Mouse (Mus musculus) left cerebral cortex, postnatal 36 days (tissue): ENCODE results near the gene Pmch. TPM values are rescaled to one million over a fixed set of nuclear protein-coding genes. Genes with fewer than 3 reads are reported as not detected.

Source experiments
- DNase-seq, 2 experiments: peaks; one replicate each; pipeline ENCODE4 v3.0.0; 2021 to 2022; ENCODE audit warnings: low spot score in 2 of 2, mixed read lengths in 1 of 2
- intact Hi-C: fragments of 180-260 bp; cut with DNase I; formaldehyde crosslinking; loops from one replicate; pipeline ENCODE4 v1.15.1; 2025
- total RNA-seq, 2 experiments: library from RNA; stranded (reverse); gene quantifications; 2 replicates each; pipeline ENCODE4 v1.2.3; 2021

The Pmch gene
- 1 to 10 TPM in 1 of 2 experiments, not detected in 1; 1.3 TPM for total RNA-seq

DNA sequence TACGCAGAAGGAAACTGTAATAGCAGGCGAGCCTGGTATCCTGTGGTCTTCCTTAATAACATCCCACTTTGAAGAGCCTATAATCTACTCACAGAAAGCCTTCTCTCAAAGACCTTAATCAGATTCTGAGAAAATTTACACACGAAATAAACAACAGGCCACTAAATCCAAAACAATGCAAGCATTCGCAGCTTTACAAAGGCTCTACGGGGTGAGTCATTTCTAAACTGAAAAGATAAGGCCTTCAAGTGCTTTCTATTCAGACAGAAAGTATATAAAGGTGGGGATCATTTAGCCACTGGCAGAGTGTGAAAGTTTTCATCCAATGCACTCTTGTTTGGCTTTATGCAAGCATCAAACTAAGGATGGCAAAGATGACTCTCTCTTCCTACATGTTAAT is at the start of gene Pmch:
Gene Pmch (plus strand): TSS at position 301 of the 400 bp plus-strand sequence.
- intact Hi-C loops: no loop called here
- no peak for DNase-seq

DNA sequence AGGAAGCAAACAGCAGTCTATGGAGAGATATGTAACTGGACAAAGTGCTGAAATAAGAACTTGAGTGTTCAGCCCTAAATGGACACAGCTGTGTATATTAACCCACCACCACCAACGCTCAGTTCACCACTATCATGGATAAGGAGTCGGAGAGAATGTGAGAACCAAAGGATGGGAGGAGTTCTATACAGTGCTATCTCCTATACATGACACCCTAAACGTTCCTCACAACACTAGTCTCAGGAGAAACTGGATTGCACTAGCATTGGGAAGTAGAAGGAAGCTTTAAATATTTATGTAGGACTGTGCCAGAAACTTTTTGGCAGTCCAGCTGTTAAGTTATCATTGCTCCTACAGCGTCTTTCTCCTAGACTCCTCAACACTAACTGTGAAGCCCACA is 46.6 kb upstream of the Pmch start:
- DNase-seq: no peak
- intact Hi-C loops: no loop called here

GRCm38 (mm10) chr10:88046098-88046771 is 44.6 kb upstream of the Pmch start:
- intact Hi-C loops: no loop called here
- no peak for DNase-seq

DNA sequence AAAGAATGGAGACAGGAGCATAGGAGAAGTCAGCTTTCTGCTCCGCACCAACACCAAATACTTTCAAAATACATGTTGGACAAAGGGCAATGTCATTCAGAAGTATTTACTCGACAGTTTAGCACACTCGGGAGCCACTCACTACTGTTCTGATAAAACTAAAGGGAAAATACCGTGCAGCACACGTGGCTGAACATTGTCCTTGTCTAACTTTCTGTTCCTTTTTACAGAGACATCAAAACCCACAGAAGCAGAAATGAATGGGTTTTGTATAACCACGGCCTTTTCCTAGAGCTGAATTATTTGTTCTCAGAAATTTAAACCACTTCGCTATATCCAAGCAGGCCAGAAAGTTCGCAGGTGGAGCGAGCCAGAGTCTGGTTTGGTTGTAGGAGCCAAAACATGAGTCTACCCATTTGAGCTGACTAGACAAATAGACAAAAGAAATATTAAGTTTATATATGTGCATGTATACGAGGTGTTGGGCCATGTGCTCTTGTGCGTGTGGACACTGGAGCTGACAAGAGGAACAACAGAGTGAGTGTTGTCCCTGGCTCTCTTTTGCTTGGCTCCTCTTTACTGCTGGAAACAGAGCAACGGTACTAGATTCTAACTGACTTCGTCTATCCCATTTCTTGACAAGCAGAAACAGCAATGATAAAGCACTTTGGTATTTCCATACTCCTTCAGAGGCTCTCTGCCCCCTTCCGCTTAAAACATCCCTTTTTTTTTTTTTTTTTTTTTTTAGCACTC is 36.5 kb upstream of the Pmch start:
- intact Hi-C loops: no loop called here
- DNase-seq: no peak

DNA sequence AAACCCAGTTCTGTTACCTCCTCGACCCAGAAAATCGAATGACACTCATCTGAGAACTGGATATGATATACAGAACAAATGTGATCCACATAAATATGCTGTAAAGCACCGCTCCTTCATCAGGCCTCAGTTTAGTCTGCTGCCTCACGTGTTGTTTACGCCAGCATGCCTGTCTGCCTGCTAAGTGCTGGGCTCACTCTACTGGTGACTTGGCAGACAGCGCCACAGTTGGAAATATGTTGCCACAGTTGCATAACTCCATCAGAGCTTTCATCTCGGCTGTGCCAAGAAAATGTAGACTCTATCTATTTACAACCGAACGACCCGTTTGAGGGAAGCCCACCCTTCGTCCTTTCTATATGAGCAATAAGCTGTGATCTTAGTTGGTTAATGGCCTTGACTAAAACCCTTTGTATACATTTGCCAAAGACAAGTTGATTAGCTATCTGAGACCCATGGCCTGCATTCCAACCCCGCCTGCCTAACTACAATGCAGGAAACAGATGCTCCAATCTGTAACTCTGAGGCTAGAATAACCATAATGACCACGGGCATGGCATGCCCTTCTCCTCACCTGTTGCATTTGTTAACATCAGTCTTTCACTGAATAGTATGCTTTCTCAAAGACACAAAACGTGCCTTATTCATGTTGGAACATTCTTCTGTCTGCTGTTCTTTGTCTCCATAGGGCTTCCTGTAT is 33.8 kb upstream of the Pmch start:
- intact Hi-C loops: no loop called here
- peak; percentile 9 to 18 for DNase-seq

- no peak for DNase-seq
- intact Hi-C loops: no loop called here
Observed at GRCm38 (mm10) chr10:88063436-88063835, 27.4 kb upstream of the Pmch start.

GRCm38 (mm10) chr10:88064872-88065271 is 26.0 kb upstream of the Pmch start:
- DNase-seq: no peak
- intact Hi-C loops: no loop called here

GRCm38 (mm10) chr10:88067377-88067776 is 23.5 kb upstream of the Pmch start:
- DNase-seq: no peak
- intact Hi-C loops: no loop called here

- no peak for DNase-seq
- intact Hi-C loops: no loop called here
Observed at GRCm38 (mm10) chr10:88106169-88106568, 15.3 kb downstream of the Pmch start.

GRCm38 (mm10) chr10:88113290-88113689 is 22.4 kb downstream of the Pmch start:
- intact Hi-C loops: loop anchor here (10.0 kb wide), 2 partner anchors 258 to 458 kb away; partner anchors contain the start of gene Igf1
- DNase-seq: no peak

GRCm38 (mm10) chr10:88119721-88120120 is 28.8 kb downstream of the Pmch start:
- DNase-seq: no peak
- intact Hi-C loops: loop anchor here (10.0 kb wide), 2 partner anchors 265 to 465 kb away; partner anchors contain the start of gene Igf1

- intact Hi-C loops: no loop called here
- DNase-seq: no peak
Observed at GRCm38 (mm10) chr10:88135630-88136029, 44.8 kb downstream of the Pmch start.

Other genes with a start within 250 kb of the Pmch start
- 1 to 10 TPM; 8.1 to 8.8 TPM for gene Igf1, start 232.8 kb upstream of the Pmch start, total RNA-seq
- under 1 TPM; 0.39 to 0.84 TPM for gene Parpbp, start 55.9 kb downstream of the Pmch start, total RNA-seq
- 1 to 10 TPM; 5.7 to 7.0 TPM for gene Nup37, start 55.9 kb downstream of the Pmch start, total RNA-seq
- 10 to 100 TPM; 24.7 to 27.8 TPM for gene Washc3, start 110.0 kb downstream of the Pmch start, total RNA-seq